Mouse (Mus musculus) heart, postnatal 4 days (tissue): ENCODE measurements around the gene Rhoj. TPM values are rescaled to one million over a fixed set of nuclear protein-coding genes. Genes with fewer than 3 reads are reported as not detected.
"Not testable (repeated sequence)": the region's sequence is repeated elsewhere in the genome, so short reads cannot be mapped to it uniquely, and the experiment has no call there.

Experiments
- DNase-seq: peaks from one replicate; pipeline ENCODE4 v3.0.0; 2021
- total RNA-seq, 2 experiments: library from RNA; stranded (reverse); gene quantifications; 2 replicates each; pipeline ENCODE4 v1.2.3; 2021

Rhoj gene
- total RNA-seq = 10 to 100 TPM; 42.7 to 43.7 TPM

DNA sequence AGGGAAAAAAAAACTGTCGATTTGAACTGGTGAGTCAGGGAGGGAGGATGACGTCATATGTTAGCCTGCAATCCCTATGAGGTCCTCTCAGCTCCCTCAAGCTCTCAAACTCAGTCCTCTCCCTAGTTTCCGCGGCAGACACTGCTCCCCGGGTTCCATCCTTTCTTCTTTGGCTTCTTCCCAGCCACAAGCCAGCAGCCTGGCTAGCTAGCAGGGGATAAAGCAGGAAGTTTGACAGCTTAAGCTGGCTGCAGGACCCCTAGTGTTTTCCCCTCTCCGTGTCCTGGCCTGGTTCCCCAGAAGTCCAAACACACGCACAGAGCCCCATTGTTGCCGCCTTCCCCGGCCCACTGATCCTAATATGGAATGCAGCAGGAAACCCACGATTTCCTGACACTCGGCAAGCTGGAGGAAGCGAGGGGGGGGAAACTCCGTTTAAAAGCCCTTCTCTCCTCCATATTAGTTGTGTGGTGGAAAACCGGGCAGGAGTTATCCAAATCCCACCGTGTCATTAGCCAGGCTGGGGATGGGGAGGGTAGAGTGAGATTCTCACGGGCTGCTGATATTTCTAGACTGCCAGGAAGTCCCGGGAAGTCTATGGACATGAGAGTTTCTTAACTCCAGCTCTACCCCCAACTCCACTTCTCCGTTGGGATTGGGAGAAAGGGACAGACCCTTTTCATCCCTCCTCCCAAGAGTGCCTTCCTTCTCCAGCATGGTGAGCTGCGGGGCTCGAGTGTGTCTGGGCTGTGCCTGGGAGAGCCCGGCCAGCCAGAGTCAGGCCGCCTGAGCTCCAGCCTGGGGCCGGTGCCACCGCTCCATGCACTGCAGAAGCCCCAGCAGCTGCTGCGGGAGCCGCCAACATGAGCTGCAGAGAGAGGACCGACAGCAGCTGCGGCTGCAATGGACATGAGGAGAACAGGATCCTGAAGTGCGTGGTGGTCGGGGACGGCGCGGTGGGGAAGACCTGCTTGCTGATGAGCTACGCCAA lies at the start of gene Rhoj:
TSS of gene Rhoj (plus strand) at position 362 of the 991 bp plus-strand sequence.
- DNase-seq = peak; percentile 80

DNA sequence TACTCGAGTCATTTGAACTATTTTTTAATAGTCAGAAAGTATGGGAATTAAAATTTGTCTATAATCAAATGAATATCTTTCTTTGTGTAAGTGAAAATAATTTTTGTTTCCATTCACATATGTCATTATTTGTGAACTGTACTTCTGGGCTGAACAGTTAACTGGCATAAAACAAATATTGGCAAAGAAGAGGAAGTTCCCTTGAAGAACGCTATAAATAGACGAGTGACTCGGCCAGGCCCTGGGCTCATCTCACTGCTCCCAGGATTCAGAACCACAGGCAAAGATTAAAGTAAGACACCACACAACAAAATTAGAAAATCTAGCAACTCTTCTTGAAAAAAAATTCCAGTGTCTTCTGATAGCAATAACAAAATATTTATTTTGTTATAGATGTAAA lies 36.4 kb upstream of the Rhoj start:
- DNase-seq = no peak

DNA sequence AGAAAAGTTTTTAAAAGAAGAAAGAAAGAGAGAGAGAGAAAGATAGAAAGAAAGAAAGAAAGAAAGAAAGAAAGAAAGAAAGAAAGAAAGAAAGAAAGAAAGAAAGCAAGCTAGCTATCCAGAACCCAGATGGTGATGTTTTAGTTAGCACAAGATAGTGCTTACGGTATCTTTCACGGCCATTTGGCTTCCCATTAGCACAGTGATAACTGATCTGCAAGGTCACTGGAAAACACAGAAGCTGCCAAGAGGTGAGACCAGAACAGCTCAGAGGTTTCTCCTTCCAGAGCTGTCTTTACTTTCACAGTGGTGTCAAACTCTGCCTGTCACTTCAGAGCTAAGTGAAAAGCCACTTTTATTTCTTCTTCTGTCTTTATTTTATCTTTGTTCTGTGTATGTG lies 32.4 kb upstream of the Rhoj start:
- DNase-seq = no peak

DNA sequence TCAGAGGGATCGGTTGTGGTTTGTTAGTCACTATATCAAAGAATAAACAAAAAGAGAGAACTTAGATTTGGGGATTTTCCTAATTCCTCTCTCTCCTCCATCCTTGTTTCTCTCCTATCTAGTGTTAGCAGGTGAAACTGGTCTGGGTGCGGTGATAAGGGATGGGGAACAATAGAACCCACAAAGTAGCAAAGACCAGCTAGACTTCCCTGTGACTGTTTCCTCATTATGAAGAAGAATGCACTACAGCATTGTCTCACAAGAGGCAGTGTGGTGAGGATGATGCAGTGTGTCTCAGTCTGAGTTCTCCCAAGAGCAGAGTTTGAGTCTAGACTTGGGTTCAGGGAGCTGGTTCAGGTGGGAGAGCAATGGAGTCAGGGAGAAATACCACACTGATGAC lies 30.7 kb upstream of the Rhoj start:
- no peak for DNase-seq

DNA sequence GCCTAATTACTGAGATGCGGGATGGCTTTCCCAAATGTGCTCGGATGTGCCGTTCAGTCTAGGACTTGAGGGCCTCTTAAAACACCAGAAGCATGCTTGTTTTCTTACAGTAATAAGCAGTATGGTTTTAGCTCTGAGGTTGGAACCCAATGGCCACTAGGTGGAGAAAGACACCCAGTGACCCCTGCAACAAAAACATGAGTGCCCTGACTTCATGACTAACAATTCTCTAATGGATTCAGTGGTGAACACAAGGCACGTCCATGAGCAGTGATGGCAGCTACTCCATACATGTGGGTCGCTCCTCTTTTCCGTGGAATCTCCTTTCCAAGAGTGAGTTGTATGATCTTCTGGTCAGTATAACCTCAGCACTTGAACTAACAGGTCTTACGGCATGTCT lies 27.6 kb upstream of the Rhoj start:
- DNase-seq = peak; percentile 48

DNA sequence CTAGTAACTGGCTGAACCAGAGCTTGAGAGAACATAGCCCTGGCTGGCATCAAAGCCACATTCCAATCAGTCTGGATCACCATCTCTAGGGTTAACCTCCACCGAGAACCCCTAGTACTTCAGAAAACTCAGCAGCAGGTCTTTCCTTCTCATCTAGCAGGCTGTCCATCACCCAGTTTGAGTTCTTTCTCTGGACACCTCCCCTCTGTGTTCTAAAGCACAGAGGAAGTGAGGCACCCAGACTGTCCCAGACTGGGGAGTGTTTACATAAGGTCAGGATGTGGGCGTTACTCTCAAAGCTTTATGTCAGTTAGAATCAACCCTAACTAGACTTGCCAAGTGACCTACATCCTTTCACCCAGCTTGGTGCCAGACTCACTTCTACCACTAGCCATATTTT lies 24.9 kb upstream of the Rhoj start:
- no peak for DNase-seq

DNA sequence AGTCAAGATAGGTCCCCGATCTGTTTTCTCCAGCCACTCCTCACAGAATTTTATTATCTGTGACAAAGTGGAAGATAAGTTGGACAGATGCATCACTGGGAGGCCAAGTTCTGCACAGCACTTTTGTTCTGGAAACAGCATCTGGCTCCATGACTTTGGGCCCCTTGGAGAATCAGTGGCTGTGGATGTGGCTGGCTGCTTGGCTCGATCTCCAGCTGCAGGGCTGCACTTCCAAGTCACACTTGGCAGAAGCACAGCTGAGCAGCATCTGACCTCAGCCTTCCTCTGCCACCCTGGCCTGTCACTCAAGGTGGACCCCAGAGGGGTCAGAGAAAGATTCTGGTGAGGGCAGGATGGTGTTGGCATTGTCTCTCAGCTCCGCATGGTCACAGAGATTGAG lies 22.0 kb upstream of the Rhoj start:
- peak; percentile 53 for DNase-seq

DNA sequence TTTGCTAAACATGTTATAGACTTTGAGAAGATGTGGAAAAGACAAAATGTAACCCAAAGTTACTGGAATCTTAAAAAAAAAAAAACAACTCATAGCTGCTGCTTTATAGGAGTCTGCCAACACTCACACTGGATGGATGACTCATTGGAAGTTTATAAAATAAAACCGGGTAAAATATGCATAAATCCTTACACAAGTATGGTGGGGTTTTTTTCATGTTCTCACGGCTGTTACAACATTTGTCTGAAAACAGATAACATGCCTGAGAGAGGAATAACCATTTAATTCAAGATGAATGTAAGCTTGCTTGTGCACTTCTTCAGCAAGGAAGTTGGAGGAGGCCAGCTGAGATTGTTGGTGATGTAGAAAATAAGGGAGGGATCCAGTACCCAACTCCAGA lies 17.6 kb upstream of the Rhoj start:
- no peak for DNase-seq

DNA sequence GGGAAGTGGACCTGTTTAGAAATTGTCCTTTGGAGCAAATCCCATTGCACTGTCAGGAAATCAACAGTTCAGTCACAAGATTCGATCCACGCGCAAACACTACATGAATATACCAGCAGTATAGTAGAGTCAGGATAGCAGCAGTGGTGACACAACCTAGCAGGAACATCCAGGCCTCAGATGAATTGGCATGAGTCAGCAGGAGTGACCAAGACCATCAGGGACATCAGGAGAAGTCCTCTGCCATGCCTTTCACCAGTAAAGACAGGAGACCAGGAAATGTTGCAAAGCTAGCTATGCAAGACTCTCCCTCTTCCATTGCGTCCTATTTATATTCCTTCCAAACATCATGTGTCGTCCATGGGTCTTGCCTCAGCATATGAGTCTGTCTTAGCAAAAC lies 16.6 kb upstream of the Rhoj start:
- no peak for DNase-seq

DNA sequence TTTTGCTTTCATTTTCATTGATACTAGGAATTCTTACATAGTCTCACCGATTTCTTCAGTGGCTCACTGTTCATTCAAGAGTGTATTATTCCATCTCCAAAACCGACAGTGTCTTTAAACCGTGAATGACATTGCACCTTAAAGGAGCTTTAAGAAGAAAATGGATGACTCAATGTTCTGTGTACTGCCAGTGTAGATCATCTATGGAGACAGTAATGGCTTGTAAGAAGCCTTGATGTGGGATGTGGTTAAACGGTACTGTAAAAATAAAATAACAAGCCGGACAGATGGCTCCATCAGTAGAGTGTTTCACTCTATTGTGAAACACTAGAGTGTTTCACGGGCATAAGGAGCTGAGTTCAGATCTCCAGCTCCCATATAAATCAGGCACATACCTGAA lies 15.2 kb upstream of the Rhoj start:
- DNase-seq = no peak

DNA sequence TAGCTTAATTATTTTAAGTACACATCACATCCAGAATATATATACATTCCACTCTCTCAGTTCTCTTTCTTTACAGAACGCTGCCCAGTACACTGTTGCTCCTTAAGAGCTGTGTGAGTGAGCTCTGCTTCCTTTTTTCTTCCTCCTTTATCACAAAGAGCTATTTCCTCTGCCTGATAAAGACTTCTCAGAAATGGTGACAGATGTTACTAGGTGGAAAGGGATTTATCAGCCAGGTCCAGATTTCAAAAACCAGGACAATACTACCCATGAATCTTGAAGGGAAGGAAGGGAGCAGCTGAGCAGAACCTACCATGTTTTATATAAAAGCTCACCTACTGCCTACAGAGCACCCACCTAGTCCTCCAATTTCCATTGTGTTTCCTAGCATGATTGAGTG lies 8.3 kb upstream of the Rhoj start:
- no peak for DNase-seq

DNA sequence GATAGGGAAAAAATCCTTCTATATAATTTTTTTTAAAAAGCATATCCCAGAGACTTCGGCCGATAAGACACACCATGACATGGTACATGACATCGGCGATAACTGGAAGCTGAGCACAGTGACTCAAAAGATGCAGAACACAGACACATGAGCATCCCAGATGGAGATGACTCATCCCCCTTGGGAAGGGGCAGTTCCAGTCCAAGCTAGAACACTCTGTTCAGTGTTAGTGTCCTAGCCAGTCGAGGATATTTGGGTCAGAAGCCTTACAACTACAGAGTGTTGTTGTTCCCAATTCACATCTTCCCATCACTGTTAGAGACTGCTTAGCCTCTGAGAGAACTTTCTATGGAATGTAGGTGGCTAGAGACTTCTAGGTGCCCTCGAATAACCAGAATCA lies 4.0 kb upstream of the Rhoj start:
- peak; percentile 69 for DNase-seq

DNA sequence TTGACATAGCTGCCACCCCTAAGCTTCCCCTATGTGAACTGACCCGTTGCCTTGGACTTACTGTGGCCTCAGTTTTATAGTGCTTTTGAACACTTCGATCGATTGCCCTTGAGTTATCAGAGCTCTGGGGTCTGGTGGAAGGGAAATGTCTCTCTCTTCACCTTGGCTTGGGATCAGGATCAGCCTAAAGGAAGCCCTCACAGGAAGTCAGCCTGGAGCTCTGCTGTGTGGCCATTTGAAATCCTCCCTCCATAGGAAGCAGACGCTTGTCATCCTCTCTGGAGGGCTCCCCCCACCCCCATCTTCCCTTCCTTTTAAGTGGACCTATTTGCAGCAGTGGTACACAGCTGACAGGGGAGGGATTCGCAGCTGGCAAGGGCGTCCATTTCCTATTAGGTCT lies 1.6 kb downstream of the Rhoj start:
- DNase-seq = peak; percentile 58

DNA sequence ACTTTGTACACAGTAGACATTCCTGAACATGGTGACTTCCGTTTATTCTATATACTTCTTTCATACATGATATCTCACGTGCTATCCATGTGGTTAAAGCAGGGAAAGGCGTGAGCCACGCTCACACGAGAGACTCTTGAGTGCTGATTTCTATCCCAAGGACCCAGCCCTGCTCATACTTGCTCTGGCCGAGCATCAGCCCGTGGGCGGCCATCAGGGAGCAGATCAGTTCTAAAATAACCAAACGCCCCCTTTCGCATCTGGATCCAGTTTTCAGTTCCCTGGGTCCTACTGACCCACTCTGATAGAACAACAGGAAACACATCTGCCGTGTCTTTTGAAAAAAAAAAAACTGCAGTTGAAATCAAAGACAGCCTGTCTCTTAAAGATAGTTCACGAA lies 2.6 kb downstream of the Rhoj start:
- peak; percentile 57 for DNase-seq

DNA sequence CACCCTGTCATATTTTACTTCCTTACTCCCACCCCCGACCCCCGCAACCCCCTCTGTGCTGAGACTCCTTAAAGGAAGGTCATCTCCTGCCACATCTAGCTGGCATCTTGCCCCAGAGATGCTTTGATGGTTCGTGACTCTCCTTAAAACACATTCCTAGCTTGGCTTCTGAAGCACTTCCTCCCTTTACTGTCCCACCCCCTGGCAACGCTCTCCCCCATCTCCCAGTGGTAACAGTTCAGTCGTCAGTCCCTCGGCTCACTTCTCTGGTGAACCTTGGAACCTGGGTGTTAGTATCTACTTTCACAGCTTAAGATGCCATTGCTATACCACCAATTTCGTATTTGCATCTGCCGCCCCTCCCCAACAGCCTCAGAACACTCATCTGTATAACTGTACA lies 3.8 kb downstream of the Rhoj start:
- peak; percentile 13 for DNase-seq

DNA sequence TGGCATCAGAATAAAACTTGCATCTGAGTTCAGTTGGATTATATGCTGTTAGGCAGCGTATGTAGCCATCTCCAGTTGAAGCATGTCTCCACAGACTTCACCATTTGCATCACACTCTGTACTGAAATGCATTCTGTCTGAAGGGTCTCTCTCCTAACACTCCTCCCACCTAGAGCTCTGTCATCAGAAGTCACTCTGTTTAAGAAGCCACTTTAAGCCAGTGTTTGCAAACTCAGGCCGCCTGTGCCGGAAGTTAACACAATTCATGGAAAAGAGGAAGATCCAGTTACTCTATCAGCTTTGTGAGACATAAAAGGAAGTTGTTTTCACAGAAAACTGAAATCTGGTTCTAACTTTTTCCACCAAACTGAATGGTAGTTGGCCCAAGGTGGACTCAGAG lies 5.9 kb downstream of the Rhoj start:
- DNase-seq = no peak

DNA sequence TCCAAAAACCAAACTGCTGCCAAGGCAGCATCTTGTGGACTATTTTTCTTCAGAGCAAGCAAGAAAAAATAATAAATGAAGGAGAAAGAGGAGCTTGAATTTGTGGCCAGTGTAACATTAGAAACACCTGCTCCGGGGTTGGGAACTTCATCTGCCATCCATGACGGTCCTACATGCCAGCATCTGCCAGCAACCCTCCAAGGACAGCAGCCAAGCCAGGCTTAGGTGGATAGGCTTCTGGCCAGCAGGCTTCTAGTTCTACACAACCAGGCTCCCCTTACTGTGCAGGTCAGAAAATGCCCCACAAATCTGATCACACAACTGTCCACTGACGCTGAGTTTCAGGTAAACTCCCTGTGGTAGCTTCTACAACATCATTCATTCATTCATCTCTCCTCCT lies 7.7 kb downstream of the Rhoj start:
- no peak for DNase-seq

DNA sequence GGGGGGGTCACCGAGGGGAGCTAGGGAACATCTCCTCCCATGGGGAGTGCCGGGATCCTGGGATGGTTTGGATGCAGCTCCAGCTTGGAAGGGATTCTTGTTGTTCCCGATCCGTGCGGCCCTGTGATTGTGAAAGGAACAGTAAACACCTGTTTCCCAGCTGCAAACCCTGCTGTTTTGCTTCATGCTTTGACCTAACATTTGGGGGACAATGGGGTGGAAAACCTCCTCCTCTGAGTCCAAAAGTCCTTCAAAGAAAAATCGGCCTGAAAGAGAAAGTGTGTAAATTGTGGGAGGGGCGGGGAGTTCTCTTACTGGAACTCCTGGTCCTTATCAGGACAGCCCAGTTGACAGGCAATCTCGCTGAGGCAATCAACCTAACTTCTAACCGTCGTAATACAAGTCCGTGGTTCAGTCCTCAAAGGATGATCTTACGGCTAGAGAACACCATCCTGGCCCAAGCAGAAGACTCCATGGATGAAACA lies 12.4 kb downstream of the Rhoj start:
- DNase-seq = no peak

DNA sequence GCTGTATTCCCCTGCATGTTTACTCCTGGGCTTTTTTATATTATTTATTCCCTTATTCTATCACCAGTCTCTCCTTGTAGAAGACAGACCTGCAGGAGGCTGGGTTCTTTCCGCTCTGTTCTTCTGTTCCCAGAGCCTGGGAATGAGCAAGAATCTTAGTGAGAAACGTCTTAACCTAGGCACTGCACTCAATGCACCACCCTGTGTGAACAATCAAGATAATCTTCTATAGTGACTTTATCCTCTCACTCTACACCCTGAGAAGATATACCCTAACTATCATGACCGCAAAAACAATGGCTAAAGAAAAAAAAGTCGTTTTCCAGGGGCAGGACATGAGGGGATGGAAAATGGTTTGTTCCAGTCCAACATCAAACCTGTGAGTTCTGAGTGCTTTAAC lies 13.1 kb downstream of the Rhoj start:
- DNase-seq = no peak

DNA sequence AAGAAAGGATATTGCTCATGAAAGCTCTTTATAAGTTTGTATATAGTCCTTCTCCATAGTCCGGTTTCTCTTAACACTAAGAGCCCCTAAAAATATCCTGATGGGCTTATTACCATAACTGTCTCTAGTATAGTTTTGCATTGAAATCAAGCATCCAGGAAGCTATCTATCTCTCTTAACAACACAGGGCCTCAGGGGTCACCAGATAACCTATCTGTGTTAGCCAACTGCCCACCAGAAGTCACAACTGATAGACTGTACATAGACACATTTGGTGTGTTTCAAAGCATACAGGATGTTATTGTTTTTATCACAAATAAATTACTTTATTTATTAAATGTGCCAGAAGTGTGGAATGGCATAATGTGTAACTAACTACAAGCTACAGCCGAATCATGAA lies 21.1 kb downstream of the Rhoj start:
- DNase-seq = no peak

DNA sequence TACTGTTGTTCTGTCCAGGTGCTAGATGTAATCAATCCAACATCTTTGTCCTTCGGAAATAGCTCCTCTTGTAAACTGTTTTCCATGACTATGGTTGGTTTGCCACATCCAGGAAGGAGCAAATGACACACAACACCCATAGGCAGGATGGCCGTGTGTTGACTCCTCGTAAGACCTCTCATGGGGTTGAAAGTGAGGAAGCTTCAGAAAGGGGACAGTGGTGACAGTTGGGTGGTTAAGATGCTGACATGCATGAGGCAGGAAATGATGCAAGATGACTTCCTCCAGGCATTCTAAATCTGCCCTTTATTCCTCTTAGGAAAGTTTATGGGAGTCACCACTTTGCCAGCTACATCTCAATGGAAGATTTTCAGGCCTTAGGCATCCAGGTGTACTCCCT lies 31.8 kb downstream of the Rhoj start:
- DNase-seq = no peak

DNA sequence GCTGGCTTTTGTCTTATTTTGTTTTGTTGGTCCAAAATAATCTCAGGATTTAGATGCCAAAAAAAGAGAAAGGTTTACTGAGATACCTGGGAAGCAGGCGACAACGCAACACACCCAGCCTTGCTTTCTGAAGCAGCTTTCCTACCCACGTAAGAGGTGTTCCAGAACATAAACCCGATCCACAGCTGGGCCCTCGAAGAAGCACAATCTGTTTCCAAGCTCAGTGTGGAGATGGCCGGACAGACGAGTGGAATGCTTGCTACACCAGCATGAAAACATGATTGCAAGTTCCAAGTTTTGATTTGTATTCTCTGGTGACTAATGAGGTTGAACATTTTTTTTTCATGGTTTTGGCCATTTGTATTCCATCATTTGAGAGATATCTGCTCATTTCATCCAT lies 32.2 kb downstream of the Rhoj start:
- DNase-seq = no peak

DNA sequence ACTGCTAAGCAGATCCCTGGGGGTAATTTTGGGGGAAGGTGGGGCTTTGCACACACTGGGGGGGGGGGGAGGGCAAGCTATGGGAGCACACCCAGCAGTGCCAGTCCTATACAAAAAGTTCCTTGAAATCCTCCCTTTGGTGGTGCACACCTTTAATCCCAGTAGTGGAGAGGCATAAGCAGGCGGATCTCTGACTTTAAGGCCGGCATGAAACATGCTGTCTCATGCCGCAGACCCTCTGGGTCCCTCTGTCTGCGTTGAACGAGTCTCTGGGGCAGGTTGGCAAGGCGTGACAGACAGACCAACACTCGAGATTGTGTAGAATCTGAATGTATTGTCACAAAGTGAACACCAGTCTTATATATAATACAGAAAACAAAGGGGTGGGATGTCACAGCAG lies 40.4 kb downstream of the Rhoj start:
- no peak for DNase-seq

DNA sequence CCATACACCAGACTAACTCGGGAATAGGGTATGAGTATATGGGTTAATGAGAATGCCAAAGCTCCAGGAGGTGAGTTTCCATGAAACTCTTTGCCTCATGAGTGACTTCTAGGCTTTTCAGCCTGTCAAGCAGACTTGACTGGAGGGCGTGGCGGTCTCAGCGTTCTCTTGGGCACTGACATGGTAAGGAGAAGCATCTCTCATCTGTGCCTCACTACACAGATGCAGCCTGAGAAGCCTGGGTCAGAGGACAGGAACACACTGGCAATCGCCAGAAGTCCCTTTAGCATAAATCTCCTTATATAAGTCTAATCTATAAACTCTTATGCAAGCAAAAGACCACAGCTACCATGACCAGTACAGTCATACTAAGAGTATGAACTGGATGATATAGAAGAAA lies 41.4 kb downstream of the Rhoj start:
- DNase-seq = not testable (repeated sequence)

DNA sequence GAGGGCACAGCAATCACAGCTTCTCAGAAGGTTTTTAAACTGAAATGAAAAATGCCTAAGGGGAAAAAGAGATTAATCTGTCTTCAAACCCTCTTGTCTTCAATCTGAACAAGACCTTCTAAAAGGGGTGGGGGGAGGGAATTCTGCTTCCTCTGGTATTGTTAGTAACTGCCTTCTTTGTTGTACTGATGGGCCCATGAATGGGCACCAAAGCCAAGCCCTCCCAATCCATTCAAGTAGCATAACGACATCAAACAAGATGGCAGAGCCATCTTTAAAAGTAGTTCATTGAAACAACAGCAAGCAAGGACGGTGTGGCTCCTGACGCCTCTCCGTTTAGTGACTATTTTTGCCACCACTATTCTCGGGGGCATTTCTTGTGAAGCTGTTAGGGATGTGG lies 42.6 kb downstream of the Rhoj start:
- no peak for DNase-seq
